Mouse (Mus musculus) heart, embryonic 11.5 days (tissue): Measurements from ENCODE around the gene Gpr83. TPM values are rescaled to one million over a fixed set of nuclear protein-coding genes. Genes with fewer than 3 reads are reported as not detected.

Experiments used
- ATAC-seq: fragments of 200-750 bp; cut with Nextera tagmentation; replicated peaks from 2 replicates; pipeline ENCODE4 v1.8.0; 2017; ENCODE audit warnings: moderate library complexity; ENCODE audit not compliant: insufficient number of reproducible peaks, low FRiP score, low TSS enrichment
- H3K27ac ChIP-seq: fragments of 300-500 bp; sonication (generic); 2 replicates; pipeline ENCODE4 v1.5.1; 2014; ENCODE audit warnings: mild to moderate bottlenecking, low read depth, low read length
- H3K27me3 ChIP-seq: fragments of 300-500 bp; sonication (generic); 2 replicates; pipeline ENCODE4 v1.6.1; 2014; ENCODE audit warnings: mild to moderate bottlenecking, low read length, mixed read lengths; ENCODE audit not compliant: control insufficient read depth, insufficient read depth
- H3K36me3 ChIP-seq: fragments of 300-500 bp; sonication (generic); 2 replicates; pipeline ENCODE4 v1.6.1; 2014; ENCODE audit warnings: mild to moderate bottlenecking, low read length, moderate library complexity, mixed read lengths; ENCODE audit not compliant: control insufficient read depth, insufficient read depth
- H3K4me1 ChIP-seq: fragments of 300-500 bp; sonication (generic); 2 replicates; pipeline ENCODE4 v1.6.1; 2014; ENCODE audit warnings: low read length; ENCODE audit not compliant: control insufficient read depth, insufficient read depth
- H3K4me2 ChIP-seq: fragments of 300-500 bp; sonication (generic); 2 replicates; pipeline ENCODE4 v1.6.1; 2014; ENCODE audit warnings: mild to moderate bottlenecking, moderate library complexity
- H3K4me3 ChIP-seq: fragments of 300-500 bp; sonication (generic); 2 replicates; pipeline ENCODE4 v1.5.1; 2014; ENCODE audit warnings: low read depth, low read length
- H3K9ac ChIP-seq: fragments of 300-500 bp; sonication (generic); 2 replicates; pipeline ENCODE4 v1.6.1; 2014; ENCODE audit warnings: mild to moderate bottlenecking, low read depth, low read length, moderate library complexity
- H3K9me3 ChIP-seq: fragments of 300-500 bp; sonication (generic); replicated peaks from 2 replicates; pipeline ENCODE4 v1.6.1; 2016; ENCODE audit warnings: low read length; ENCODE audit not compliant: control insufficient read depth
- WGBS: fragments of 180-500 bp; shearing (Covaris S2); extraction: QIAGEN DNeasy Blood & Tissue Kit; methylation state at CpG from one replicate; pipeline ENCODE4 v1.1.7; 2014; ENCODE audit not compliant: insufficient replicate concordance; 5-methylcytosine and 5-hydroxymethylcytosine counted together
- polyA plus RNA-seq: library from polyadenylated mRNA; unstranded; fragments of >200 nt; fragmentation: Nextera tagmentation; extraction: Ambion mirVana; gene quantifications from 2 replicates; pipeline ENCODE4 v1.2.1, GENCODE M21; 2014

Gpr83 gene
- polyA plus RNA-seq, 1 experiment from 2014 or later = not detected

GRCm38 (mm10) chr9:14841878-14842761, 17.9 kb upstream of the Gpr83 start:
- no peak overlapping the region for H3K4me3 ChIP-seq
- WGBS = 86% methylated on average over 10 of the region's 10 CpGs
- no peak for ATAC-seq

GRCm38 (mm10) chr9:14843311-14843857, 16.6 kb upstream of the Gpr83 start:
- no peak overlapping the region for H3K27ac ChIP-seq
- no peak overlapping the region for H3K4me3 ChIP-seq
- H3K9me3 ChIP-seq = no peaks in the 10 kb centered on the region

More at GRCm38 (mm10) chr9:14841878-14842761, 17.9 kb upstream of the Gpr83 start:
- Histone ChIP-seq H3K4me1 (no peaks in the 10 kb centered on the region), H3K4me2 (no peak overlapping the region), H3K36me3 (no peaks in the 10 kb centered on the region), H3K27me3 (no peaks in the 10 kb centered on the region), H3K9me3 (no peaks in the 10 kb centered on the region), H3K9ac (no peak overlapping the region), H3K27ac (no peak overlapping the region)

GRCm38 (mm10) chr9:14843901-14844300, 16.1 kb upstream of the Gpr83 start:
- Histone ChIP-seq H3K27me3 (no peaks in the 10 kb centered on the region), H3K27ac (no peak overlapping the region), H3K4me1 (no peaks in the 10 kb centered on the region), H3K4me3 (no peak overlapping the region), H3K9me3 (no peaks in the 10 kb centered on the region), H3K9ac (no peak overlapping the region), H3K36me3 (no peaks in the 10 kb centered on the region), H3K4me2 (no peak overlapping the region)
- ATAC-seq = no peak
- WGBS = 91% methylated on average over 3 of the region's 3 CpGs

More at GRCm38 (mm10) chr9:14843311-14843857, 16.6 kb upstream of the Gpr83 start:
- no peaks in the 10 kb centered on the region for H3K36me3 ChIP-seq
- no peak for ATAC-seq
- 88% methylated on average over 6 of the region's 6 CpGs for WGBS
- H3K27me3 ChIP-seq = no peaks in the 10 kb centered on the region
- no peak overlapping the region for H3K9ac ChIP-seq
- no peaks in the 10 kb centered on the region for H3K4me1 ChIP-seq
- no peak overlapping the region for H3K4me2 ChIP-seq

DNA sequence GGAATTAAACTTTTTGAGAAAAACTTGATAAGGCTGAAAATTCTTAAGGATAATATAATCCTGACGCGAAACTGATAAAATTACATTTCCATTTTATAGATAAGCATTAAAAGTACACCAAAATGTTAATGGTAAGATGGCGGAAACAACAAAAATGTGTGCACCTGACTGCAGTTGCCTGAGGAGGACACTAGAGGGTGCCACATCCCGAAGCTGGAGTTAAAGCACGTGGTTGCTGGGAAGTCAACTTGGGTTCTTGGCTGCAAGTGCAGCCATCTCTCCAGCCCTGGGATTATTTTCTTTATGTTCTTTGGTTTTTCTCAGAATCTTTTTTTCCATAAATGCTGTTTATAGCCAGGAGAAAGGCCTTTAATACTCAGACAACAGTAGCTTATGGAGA, 13.6 kb upstream of the Gpr83 start:
- no peaks in the 10 kb centered on the region for H3K36me3 ChIP-seq
- ATAC-seq = no peak

DNA sequence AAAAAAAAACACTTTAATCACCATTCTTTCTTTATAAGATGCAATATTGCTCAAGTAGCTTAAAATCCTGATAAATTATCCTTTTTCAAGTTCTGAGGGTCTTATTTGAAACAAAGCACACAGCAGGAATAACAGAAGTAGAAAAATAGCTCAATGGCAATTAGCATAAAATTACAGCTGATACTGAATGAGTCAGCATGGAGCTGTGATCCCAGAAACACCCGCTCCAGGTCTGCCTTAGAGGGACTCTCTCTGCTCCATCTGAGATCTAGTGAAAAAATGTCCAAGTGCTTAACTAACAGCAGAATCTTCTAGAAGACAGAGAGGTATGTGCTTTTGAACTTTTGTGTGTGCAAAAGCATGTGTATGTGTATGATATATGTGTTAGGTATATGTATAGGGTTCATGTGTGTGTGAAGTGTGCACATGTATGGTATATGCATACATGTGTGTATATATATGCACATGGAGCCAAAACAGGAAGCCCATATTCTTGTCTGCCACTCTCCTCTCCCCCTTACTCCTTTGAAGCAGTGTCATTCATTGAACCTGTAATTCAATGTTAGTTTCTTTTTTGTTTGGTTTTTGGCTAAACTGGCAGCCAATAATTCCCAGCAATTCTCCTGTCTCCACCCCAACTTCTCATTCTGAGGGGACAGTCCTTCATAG, 11.6 kb upstream of the Gpr83 start:
- 77% methylated on average over 1 of the region's 1 CpGs for WGBS
- H3K27ac ChIP-seq = no peak overlapping the region
- H3K4me1 ChIP-seq = no peaks in the 10 kb centered on the region
- no peak for ATAC-seq
- H3K36me3 ChIP-seq = no peaks in the 10 kb centered on the region
- no peaks in the 10 kb centered on the region for H3K27me3 ChIP-seq
- H3K9me3 ChIP-seq = no peaks in the 10 kb centered on the region
- H3K4me2 ChIP-seq = no peak overlapping the region
- H3K9ac ChIP-seq = no peak overlapping the region
- no peak overlapping the region for H3K4me3 ChIP-seq

More for the DNA sequence above, 13.6 kb upstream of the Gpr83 start:
- no peak overlapping the region for H3K27ac ChIP-seq
- no peak overlapping the region for H3K4me3 ChIP-seq
- no peak overlapping the region for H3K9ac ChIP-seq
- no peak overlapping the region for H3K4me2 ChIP-seq
- H3K4me1 ChIP-seq = no peaks in the 10 kb centered on the region
- H3K9me3 ChIP-seq = no peaks in the 10 kb centered on the region
- no peaks in the 10 kb centered on the region for H3K27me3 ChIP-seq
- 46% methylated on average over 5 of the region's 5 CpGs for WGBS

- Histone ChIP-seq H3K36me3 (no peaks in the 10 kb centered on the region), H3K9ac (no peak overlapping the region), H3K4me3 (no peak overlapping the region), H3K9me3 (no peaks in the 10 kb centered on the region), H3K4me1 (no peaks in the 10 kb centered on the region), H3K27me3 (peaks cover 26% of the 10 kb centered on the region), H3K27ac (no peak overlapping the region), H3K4me2 (no peak overlapping the region)
- 69% methylated on average over 4 of the region's 4 CpGs for WGBS
- ATAC-seq = no peak
Observed at GRCm38 (mm10) chr9:14854585-14854984, 5.4 kb upstream of the Gpr83 start.

GRCm38 (mm10) chr9:14856922-14857654, 2.9 kb upstream of the Gpr83 start:
- ATAC-seq = no peak
- Histone ChIP-seq H3K4me1 (0 out of 2 replicates have a peak, but pooled peaks cover 3% of the 10 kb centered on the region), H3K9ac (no peak overlapping the region), H3K4me2 (no peak overlapping the region), H3K9me3 (no peaks in the 10 kb centered on the region), H3K27ac (no peak overlapping the region), H3K27me3 (peaks cover 48% of the 10 kb centered on the region), H3K4me3 (no peak overlapping the region), H3K36me3 (no peaks in the 10 kb centered on the region)
- WGBS = 40% methylated on average over 4 of the region's 4 CpGs

DNA sequence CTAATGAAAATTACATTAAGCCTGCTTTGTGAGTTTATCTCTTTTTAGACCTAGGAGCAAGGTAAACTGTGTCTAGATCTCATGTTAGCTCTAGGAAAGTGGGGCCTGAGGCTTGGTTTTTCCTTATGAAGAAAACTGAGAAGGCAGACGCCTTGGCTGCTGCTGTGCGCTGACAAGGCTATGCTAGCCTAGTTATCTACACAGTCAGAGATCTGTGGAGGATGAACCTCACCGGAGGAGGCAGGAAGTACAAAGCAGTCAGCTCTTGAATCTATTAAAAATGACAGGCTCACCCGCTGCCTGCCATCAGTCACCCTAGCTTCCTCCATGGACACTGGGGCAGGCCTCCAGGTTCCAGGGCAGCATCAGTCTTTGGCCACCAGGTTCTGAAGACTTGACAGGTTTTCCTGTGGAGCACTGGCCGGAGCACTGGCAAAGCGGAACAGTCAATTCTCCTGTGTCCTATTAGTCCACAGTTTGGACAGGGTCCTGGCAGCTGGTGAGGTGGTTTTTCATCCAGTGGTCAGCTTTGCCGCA, 1.8 kb upstream of the Gpr83 start:
- peaks cover 54% of the 10 kb centered on the region for H3K27me3 ChIP-seq
- no peak overlapping the region for H3K9ac ChIP-seq
- no peak for ATAC-seq
- no peaks in the 10 kb centered on the region for H3K36me3 ChIP-seq
- no peak overlapping the region for H3K4me3 ChIP-seq
- H3K4me1 ChIP-seq = 0 out of 2 replicates have a peak, but pooled peaks cover 3% of the 10 kb centered on the region
- no peak overlapping the region for H3K4me2 ChIP-seq
- H3K27ac ChIP-seq = no peak overlapping the region
- no peaks in the 10 kb centered on the region for H3K9me3 ChIP-seq
- WGBS = 64% methylated on average over 7 of the region's 7 CpGs
